Mouse (Mus musculus) gastrocnemius, postnatal 25 days (tissue): ENCODE results near the gene Dnase1l1. TPM values are rescaled to one million over a fixed set of nuclear protein-coding genes. Genes with fewer than 3 reads are reported as not detected.
A peak's percentile ranks its signal among the peaks of the same experiment; 100 is the strongest.

Experiments
- DNase-seq: peaks from one replicate; pipeline ENCODE4 v3.0.0; 2022
- long read RNA-seq, 2 experiments: library from polyadenylated mRNA; stranded (forward); transcript quantifications; one replicate each; pipeline ENCODE4 v2.0.0; 2021
- total RNA-seq, 2 experiments: library from RNA; stranded (reverse); gene quantifications; 1 replicate in 1 of 2; 2 replicates in 1 of 2; pipeline ENCODE4 v1.2.3; 2021

Gene Dnase1l1
- 10 to 100 TPM; 90.3 to 95.9 TPM for total RNA-seq
- long read RNA-seq, experiment 1, transcript Dnase1l1-201 (8 exons, 1,625 nt) = major isoform, 77 of 119 reads
- long read RNA-seq, experiment 1, partial matches to known transcripts = 4 of 119 reads
- long read RNA-seq, experiment 1, other reads (novel, unspliced or antisense) = 34 of 119 reads
- long read RNA-seq, experiment 2, transcript Dnase1l1-201 (8 exons, 1,625 nt) = major isoform, 100 of 143 reads
- long read RNA-seq, experiment 2, partial matches to known transcripts = 3 of 143 reads
- long read RNA-seq, experiment 2, other reads (novel, unspliced or antisense) = 34 of 143 reads

DNA sequence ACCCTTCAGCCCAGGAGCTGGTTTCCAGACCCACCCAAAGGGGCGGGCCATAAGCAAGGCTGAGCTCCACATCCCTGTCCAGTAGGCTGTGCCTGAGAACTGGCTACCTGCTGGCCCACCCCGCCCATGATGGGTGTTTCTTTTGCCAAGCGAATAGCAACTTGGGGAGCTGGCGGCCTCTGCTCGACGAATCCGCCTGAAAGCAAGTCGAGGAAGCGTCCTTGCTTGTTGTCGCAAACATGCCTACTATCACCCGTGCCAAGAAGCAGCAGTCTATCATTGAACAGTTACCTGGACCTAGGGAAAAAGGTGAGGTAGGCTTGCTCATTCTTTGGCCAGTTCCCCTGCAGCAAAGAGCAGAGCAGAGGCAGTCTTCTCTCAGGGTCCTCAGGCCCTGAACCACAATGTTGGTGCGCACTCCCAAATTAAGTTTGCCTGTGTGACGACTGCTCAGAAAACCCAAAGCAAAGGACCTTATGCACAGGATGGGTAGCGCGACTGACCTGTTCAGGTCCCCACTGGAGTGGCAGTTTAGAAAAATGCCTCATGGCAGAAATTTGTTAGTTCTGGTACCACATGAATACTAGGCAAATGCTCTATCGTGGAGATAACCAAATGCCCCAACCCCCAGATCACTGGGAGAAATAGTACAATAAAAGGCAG, at the start of gene Dnase1l1, which contains the start of gene Taz:
Gene Dnase1l1, minus strand, starts transcription at position 606 of the 663 bp plus-strand sequence.
Gene Taz, plus strand, starts transcription at position 181 of the 663 bp plus-strand sequence.
- DNase-seq = peak; percentile 90

DNA sequence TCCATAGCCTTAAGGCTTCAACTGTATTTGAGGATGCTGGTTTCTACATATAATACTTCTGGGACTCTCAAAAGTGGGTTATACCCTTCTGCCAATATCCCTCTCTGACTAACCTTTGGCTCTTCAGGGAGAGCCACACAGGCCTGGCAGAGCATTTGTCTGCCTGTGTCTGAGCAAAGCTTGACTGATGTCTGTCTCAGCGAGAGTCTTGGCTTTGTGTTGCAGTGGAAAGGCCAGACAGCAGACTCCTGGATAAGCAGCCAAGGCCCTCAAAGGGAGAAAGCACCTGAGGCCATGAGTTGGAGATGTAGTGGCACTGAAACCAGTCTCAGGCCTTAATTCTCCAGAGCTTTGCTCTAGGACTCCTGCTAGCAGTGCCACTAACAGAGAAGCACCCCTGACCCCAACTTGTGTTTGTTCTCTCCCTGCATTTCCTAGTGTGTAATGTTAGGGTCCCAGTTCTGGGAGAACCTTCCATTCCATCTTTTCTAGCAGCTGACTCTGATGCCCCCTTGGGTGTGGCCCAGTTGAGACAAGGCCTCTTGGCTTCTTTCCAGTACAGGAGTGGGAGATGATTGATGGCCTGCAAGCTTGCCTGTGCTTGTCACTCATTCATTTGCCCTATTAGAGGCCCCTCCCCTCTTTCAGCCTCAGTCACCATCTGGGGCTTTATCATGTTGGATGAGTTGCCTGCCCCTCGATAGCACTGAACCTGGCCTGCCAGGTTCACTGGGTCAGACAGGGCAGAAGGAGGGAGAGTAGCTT, 48.2 kb upstream of the Dnase1l1 start:
- DNase-seq = no peak

GRCm38 (mm10) chrX:74329215-74329671, 47.1 kb upstream of the Dnase1l1 start:
- DNase-seq = no peak

- DNase-seq = peak; percentile 65
Measured at GRCm38 (mm10) chrX:74328725-74329161, 46.6 kb upstream of the Dnase1l1 start, which contains the start of gene Plxna3. Gene Plxna3 (plus strand): TSS chrX:74329066.

DNA sequence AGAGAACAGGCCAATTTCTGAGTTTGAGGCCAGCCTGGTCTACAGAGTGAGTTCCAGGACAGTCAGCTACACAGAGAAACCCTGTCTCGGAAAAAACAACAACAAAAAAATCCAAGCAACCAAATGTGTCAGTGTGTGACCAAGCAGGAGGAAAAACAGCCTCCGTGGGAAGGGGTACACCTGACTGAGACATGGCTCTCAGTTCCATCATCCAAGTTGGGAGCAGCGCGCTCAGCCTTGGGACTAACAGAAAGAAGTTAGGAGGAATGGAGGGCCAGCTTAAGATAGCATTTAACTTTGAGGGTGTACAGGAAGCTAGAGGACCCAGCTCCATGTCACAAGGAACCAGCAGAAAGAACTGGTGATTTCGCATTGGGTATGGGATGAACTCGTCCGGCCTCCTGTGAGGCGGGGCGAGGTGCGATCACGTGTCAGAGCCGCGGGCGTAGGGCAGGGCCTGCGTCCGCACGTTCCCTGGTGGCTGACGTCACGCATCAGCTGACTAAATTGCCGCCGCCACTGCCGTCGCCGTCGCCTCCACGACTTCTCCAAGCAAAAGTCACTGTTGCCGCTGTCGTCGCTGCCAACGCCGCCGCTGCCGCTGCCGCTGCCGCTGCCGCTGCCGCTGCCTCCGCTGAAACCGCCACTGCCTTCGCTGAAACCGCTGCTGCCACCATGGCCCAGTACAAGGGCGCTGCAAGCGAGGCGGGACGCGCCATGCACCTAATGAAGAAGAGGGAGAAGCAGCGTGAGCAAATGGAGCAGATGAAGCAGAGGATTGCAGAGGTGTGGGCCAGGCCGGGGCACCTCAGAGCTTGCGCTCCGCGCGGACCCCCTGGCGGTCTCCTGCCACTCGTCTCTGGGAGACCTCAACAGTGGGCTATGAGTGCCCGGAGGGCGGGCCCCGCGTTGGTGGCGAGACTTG, 30.7 kb upstream of the Dnase1l1 start, which contains the start of gene Fam50a:
Gene Fam50a, plus strand, starts transcription at position 494 of the 925 bp plus-strand sequence.
- DNase-seq = peak; percentile 88

- DNase-seq = peak; percentile 69
Measured at GRCm38 (mm10) chrX:74304867-74305700, 22.9 kb upstream of the Dnase1l1 start, which contains the start of gene Gdi1. Gene Gdi1 (plus strand): TSS chrX:74304998.

GRCm38 (mm10) chrX:74299721-74300120, 17.6 kb upstream of the Dnase1l1 start:
- DNase-seq = no peak

DNA sequence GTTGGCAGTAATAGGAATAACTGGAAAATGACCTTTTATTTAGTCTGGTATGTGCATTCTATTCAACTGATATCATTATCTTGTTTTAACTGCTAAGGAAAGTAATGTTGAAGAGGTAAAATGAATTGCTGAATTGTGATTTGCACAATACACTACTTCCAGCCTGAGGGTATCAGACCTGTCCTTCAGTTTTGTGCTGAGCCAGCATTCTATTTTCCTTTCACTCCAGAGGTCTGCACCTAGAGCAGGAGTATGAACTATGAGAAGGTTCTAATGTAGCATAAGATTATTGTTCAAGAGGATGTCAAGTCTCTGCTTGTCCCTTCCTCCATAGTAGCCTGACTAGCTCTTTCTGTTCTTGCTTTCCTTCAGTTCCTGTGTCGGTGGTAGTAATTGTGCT, 16.2 kb upstream of the Dnase1l1 start:
- DNase-seq = no peak

DNA sequence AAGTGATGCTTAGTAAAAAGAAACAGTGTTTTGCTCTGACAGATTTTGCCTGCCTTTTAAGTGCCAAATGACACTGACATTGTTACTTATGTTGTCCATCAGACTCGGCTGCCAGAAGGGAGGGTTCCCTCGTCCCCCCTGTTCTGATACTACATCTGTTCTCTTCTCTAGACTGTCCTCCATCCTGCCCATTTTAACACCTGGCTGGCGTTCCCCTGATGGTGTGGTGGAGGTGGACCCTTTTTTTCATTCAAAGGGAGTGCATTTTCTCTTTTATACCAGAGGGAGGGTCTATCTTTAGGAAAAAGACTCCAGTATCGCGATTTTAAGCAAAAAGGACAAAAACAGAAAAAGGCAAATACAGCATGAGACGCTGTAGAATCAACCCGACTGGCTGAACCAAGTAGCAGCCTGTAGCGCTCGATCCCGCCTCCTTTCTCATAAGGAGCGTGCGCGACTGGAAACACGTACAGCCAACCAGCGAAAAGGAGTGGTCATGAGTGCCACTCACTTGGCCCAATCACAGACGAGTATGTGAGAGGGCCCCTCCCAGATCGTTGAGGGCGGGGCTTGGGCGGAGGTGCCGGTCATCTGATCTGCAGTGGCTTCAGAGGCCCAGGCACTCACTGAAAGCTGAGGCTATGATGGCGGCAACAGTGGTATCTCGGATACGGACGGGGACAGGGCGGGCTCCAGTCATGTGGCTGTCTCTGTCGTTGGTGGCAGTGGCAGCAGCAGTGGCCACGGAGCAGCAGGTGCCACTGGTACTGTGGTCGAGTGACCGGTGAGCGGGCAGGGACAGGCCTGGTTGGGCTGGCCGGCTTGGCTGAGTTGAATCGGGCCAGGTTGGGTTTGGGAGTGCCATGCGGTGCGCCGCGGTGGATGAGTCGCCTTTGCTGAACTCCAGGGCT, 14.7 kb upstream of the Dnase1l1 start, which contains the start of gene Atp6ap1:
Gene Atp6ap1, plus strand, starts transcription at position 560 of the 911 bp plus-strand sequence.
- peak; percentile 93 for DNase-seq

GRCm38 (mm10) chrX:74293431-74293830, 11.3 kb upstream of the Dnase1l1 start:
- DNase-seq = no peak

- DNase-seq = no peak
Measured at GRCm38 (mm10) chrX:74283092-74283437, 928 bp upstream of the Dnase1l1 start.

DNA sequence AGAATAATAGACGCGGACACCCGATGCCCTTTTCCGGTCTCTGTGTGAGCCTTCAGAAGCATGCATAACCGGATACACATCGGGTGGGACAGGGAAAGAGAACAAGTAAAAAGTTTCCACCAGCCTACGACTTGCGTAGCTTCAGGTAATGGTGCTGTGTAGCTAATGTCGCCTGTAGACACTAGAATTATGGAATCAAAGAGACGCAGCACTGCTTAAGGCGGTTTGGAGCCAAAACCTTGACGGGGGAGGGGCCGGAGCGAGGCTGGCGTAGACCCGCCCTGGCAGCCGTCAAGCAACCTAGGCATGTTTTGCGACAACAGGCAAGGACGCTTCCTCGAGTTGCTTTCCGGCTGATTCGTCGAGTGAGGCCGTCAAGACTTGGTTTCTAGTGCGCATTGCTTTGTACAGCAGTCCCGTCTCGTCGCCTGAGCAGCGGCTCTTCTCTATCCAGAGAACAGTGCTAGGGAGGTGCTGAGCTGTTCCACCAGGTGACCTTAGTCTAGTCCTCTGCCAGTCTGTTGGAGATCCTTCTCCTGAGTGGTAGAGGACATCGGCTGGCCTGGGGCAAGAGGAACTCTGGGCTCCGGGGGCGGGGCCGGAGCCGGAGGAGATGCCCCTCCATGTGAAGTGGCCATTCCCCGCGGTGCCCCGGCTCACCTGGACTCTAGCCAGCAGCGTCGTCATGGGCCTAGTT, 406 bp upstream of the Dnase1l1 start:
- DNase-seq = peak; percentile 84

DNA sequence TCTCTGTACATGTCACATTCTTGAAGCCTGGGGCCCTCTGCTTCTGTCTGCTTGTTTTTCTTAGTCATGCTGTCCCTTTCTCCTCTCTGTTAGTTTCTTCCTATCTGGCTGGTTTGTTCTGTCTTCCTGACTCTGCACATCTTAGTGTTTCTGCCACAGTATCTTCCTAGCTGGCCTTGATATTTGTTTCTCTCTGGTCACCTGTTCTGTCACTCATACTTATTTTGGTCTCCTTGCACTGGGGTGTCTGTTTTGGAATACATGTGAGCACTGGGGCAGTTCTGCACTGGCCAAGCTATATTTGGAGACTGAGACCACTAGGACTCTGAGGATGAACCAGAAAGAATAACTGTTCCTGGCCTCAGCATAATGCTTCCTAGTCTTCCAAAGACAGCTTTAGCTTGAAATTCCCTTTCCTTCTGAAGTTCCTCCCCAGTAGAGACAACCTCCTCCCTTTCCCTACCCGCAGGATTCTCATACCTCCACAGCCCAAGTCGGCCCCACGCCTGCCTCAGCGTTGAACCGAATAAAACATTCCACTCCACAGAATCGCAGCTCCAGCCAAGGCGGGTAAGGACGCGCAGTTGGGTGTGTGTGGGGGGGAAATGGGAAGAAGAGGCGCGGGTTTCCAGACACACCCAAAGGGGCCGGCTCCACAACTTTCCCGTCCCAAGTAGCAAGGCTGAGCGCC, 951 bp downstream of the Dnase1l1 start:
- no peak for DNase-seq

- DNase-seq = no peak
Measured at GRCm38 (mm10) chrX:74277916-74278315, 4.2 kb downstream of the Dnase1l1 start.

- no peak for DNase-seq
Measured at GRCm38 (mm10) chrX:74273422-74274322, 8.5 kb downstream of the Dnase1l1 start.

- DNase-seq = no peak
Measured at GRCm38 (mm10) chrX:74270902-74271551, 11.1 kb downstream of the Dnase1l1 start.
